Mouse (Mus musculus): Measurements from ENCODE around the gene Cd59a. TPM values are rescaled to one million over a fixed set of nuclear protein-coding genes. Genes with fewer than 3 reads are reported as not detected.

The Cd59a gene
- polyA plus RNA-seq, 1 experiment, result 250 TPM

DNA sequence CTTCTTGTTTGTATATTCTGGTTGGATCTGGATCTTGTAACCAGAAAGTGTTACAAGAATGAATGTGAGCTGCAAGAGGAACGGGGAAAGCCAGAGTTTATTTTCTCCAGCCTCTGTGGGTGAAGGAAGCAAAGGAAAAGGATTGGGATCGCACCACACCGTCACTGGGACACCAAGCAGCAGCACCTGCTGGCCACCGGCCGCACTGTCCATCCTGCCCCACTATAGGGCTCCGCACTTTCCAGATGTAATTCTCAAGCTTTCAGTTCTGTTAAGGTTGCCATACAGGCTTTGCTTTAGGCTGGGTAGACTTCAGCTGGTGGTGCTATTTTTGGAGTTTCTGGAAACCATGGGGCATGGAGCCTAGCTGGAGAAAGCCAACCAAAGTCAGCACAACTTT lies 24.7 kb downstream of the Cd59a start:
- Histone ChIP-seq H3K27ac (replicated peaks; ENCODE audit: low read depth, low read length) (peak overlapping the region; percentile 46), H3K4me1 (ENCODE audit: control insufficient read depth, insufficient read depth, insufficient read length, low read length) (peaks cover 11% of the 10 kb centered on the region), H3K4me3 (ENCODE audit: insufficient read depth, low read depth, low read length) (no peak overlapping the region)

DNA sequence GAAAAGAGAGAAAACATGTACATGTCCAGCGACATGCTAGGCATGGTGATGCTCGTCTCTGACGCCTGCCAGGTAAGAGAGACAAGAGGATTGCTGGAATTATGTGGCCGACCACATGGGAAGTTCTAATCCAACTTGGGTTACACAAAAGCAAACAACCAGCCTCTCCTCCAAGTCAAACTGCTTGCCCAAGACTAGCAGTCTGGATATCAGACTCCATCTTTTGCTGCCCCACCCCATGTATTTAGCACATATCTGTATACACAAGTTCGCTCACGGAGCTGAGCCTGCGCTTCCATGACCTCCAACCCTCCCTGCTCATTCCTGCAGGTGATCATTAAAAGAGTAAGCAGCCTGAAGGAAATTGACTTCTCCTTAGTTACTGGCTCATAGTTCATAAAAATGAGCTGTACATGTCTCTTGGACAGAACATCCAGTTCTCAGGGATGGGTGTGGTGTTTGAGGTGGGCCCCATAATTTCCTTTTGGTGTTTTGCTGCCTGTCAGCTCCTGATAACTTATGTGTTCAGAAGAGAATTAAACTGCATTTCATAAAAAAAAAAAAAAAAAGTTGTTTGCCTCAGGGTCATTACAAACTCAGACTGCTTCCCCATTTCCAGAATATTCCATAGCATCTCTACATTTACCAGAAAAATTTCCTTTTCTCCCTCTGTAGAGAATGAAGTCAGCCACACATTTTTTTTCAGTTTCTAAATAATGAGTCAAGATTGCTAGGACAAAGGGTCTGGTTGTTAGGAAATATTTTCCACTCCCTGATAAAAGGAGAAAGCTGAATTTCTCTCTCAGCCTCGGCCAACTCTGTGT lies 26.3 kb downstream of the Cd59a start:
- Histone ChIP-seq H3K27ac (replicated peaks; ENCODE audit: low read depth, low read length) (peak overlapping the region; percentile 94), H3K4me1 (ENCODE audit: control insufficient read depth, insufficient read depth, insufficient read length, low read length) (peaks cover 11% of the 10 kb centered on the region), H3K4me3 (ENCODE audit: insufficient read depth, low read depth, low read length) (peak overlapping the region; percentile 69)

DNA sequence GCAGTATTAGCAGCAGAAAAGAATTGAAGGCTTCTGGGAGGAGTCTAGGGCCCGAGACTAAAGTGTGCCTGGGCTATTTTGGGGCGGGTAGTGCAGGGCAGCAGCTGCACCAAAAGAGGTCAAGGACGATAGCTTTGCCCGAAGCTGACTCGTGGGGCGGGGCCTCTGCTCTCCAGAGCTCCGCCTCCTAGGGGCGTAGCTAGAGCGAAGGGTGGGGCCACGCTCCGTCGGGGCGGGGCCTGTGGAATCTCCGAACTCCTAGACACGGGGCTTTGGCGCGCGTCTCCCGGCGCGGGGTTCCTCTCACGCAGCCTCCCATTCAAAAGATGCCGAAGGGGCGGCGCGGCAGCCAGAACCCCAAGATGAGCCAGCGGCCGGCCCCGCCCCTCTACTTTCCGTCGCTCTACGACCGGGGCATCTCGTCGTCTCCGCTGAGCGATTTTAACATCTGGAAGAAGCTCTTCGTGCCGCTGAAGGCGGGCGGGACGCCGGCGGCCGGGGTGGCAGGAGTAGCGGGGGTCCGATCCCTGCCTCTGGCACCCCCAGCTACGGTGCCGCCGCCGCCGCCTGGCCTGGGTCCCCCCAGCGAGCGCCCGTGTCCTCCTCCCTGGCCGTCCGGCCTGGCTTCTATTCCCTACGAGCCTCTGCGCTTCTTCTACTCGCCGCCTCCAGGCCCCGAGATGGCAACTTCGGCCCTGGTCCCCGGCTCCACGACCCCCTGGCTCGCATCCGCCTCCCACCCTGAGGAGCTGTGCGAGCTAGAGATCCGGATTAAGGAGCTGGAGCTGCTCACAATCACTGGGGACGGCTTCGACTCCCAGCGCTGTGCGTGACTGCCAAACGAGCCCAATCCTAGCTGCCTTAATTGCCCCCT lies 27.1 kb downstream of the Cd59a start, which contains the start of gene A930018P22Rik:
TSS of gene A930018P22Rik (plus strand) at position 265 of the 874 bp plus-strand sequence.
- Histone ChIP-seq H3K4me3 (ENCODE audit: insufficient read depth, low read depth, low read length) (peak within 1 kb of the TSS; percentile 69), H3K4me1 (ENCODE audit: control insufficient read depth, insufficient read depth, insufficient read length, low read length) (peaks cover 11% of the 10 kb centered on the region), H3K27ac (replicated peaks; ENCODE audit: low read depth, low read length) (peak within 1 kb of the TSS; percentile 94)

DNA sequence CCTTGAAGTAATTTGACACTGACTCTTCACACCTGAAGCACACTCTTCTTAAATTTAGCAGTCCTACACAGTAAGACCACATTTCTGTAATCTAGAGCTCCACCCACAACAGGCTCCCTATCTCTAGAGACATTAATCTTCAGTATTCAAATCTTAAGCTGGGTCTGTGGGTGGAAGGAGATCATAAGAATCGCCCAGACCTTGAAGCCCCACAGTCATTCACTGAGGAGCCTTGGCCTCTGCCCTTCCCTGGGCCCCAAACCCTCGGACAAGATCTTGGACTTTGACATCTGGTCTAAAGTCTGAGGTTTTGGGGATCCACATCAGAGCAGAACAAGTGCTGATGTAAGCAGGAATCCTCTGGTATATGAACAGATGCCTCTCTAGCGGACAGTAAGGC lies 27.9 kb downstream of the Cd59a start:
- H3K4me3 ChIP-seq (ENCODE audit: insufficient read depth, low read depth, low read length), result peak overlapping the region; percentile 69; the same call in 1 of the 2 replicates
- H3K27ac ChIP-seq (replicated peaks; ENCODE audit: low read depth, low read length), result peak overlapping the region; percentile 88
- H3K4me1 ChIP-seq (ENCODE audit: control insufficient read depth, insufficient read depth, insufficient read length, low read length), result peaks cover 11% of the 10 kb centered on the region

DNA sequence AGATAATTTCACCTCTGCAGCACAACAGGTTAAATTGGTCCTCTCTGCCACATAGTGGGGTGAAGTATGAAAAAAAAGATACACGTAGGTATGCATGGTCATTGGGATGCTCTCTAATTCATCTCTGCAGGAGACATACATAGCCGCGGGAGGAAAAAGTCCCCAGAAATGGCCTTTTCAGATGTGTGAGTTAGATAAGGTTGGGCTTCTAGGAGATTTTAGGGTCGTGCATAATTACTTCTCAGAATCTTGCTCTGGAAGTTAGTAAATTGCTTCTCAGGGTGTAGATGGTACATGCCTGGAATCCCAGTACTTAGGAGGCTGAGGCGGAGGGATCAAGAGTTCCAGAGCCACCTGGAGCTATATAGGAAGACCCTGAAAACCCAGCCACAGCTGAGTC lies 28.5 kb downstream of the Cd59a start:
- no peak overlapping the region for H3K4me3 ChIP-seq (ENCODE audit: insufficient read depth, low read depth, low read length)
- H3K27ac ChIP-seq (replicated peaks; ENCODE audit: low read depth, low read length), result no peak overlapping the region
- H3K4me1 ChIP-seq (ENCODE audit: control insufficient read depth, insufficient read depth, insufficient read length, low read length), result peaks cover 11% of the 10 kb centered on the region

DNA sequence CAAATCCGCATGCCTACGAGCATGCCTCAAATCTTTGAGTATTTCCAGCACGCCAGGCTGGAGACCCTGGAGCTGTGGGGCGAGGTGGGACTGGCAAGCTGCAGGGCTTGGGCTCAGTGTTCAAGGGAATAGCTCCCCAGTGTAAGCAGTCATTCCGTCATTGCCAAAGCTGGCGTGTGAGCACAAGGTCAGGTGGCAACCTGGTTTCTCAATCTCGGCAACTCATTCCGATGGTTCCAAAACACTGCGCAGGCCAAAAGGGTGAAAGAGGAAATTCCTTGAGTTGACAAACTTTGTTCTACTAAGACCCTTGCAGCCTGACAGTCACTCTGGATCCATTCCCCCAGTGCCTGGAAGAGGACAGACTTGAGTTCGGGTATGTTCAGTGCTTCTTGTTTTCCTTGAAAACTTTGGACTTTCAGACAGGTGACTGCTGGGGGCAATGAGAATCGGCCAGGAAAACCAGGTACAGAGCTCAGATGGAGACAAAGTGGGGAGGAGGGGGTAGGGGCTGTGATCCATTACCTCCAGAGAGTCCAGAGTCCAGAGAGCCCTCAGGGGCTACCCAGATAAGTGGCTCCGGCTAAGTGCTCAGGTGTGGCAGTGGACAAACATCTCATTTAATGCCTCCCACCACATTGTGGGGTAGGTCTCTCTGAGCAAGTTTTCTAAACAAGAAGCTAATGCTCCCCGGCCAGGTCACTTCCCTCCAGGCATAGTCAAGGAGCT lies 33.4 kb downstream of the Cd59a start:
- peak overlapping the region; percentile 36 for H3K4me3 ChIP-seq (ENCODE audit: insufficient read depth, low read depth, low read length)
- H3K4me1 ChIP-seq (ENCODE audit: control insufficient read depth, insufficient read depth, insufficient read length, low read length), result no peaks in the 10 kb centered on the region; the same call in 1 of the 2 replicates
- peak overlapping the region; percentile 90 for H3K27ac ChIP-seq (replicated peaks; ENCODE audit: low read depth, low read length)

DNA sequence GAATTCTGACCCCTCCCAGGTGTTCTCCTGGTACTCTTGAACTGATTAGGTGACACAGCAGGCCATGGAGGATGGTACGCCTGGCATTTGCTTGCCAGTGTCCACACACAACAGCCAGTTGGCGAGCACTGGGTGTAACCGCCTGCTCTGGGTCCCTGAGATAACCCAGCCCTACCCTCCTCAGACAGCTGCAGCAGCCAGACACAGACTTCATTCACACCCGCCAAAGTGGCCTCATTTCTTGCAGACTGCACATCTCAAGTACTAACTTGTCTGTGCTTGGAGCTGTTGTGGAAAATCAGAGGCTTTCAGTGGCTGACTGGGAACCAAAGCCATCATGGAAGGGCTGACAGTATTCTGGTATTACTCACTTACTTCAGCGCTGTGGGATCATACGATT lies 34.6 kb downstream of the Cd59a start:
- H3K4me1 ChIP-seq (ENCODE audit: control insufficient read depth, insufficient read depth, insufficient read length, low read length), result no peaks in the 10 kb centered on the region
- peak overlapping the region; percentile 90 for H3K27ac ChIP-seq (replicated peaks; ENCODE audit: low read depth, low read length)
- H3K4me3 ChIP-seq (ENCODE audit: insufficient read depth, low read depth, low read length), result peak overlapping the region; percentile 36; the same call in 1 of the 2 replicates

DNA sequence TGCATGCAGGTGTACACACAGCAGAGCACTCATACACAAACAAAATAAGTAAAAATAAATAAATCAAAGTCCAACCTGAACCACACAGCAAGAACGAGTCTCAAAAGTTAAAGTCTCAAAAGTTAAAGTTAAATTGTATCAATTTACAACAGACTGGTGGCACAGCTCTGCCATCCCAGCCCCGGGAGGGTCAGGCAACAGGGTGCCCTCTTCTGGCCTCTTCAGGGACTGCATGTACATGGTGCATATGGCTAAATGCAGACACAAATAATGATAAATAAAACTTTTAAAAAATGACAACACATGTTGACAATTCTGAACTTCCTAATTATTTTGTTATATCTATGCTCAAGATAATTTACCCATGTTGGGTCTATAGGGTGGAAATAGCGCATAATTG lies 35.4 kb downstream of the Cd59a start:
- Histone ChIP-seq H3K4me3 (ENCODE audit: insufficient read depth, low read depth, low read length) (no peak overlapping the region), H3K27ac (replicated peaks; ENCODE audit: low read depth, low read length) (no peak overlapping the region)

DNA sequence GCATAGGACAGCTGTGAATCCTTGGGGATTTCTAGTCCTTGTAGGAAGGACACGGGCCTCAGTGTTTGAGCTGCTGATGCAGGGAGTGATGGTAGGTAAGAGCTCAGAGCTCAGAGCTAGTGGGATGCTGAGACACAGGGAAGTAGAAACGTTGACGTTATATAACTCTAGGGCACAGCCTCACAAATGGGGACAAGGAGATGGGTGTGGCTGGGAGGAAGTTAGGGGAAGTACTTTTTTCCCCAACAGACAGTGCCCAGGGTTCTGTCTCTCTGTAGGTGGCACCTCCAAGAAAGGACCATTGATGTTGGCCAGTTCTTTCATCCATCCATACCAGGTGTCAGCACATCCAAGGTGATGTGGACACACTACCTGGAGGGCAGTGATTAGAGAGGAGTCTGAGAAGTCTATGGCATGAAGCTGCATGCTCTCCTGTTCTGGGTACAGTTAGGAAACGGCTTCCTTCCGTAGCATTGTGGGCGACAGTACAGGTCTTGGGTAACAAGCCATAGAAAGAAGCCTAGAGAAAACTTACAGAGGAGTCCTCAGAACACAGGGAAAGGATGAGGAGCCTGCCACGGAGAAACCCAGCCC lies 36.8 kb downstream of the Cd59a start:
- H3K4me1 ChIP-seq (ENCODE audit: control insufficient read depth, insufficient read depth, insufficient read length, low read length), result no peaks in the 10 kb centered on the region
- H3K4me3 ChIP-seq (ENCODE audit: insufficient read depth, low read depth, low read length), result no peak overlapping the region

More for the DNA sequence above, 35.4 kb downstream of the Cd59a start:
- no peaks in the 10 kb centered on the region for H3K4me1 ChIP-seq (ENCODE audit: control insufficient read depth, insufficient read depth, insufficient read length, low read length)

DNA sequence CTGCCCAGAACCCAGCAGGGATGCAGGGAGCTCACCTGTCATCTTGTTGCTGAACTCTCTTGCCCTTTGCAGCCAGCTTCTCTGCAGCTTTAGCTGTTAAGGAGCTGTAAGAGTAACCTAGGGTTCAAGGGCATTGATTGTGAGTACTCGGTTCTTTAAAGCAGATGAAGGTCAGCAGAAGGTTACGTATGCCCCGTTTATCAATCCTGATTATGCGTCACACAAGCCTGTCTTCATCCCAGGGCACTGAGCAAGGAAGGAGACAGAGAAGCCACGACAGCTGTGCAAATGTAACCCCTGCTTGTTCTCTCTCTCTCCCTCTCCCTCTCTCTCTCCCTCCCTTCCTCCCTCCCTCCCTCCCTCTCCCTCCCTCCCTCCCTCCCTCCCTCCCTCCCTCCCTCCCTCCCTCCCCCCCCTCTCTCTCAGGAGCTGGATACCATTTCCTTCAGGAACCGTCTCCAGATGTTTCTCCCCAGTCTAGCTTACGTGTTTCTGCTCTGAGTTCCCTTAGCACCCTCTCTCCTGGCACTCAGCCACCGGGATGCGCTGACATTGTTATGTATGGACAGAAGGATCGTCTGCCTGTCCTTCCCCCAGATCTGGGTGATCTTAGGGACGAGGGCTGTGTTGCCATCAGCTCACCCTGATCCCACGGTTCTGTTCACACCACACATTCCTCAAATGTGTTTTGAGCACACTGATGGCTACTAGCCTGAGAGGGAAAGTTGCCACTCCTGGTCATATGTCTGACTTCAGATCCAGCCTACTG lies 37.6 kb downstream of the Cd59a start:
- Histone ChIP-seq H3K27ac (replicated peaks; ENCODE audit: low read depth, low read length) (no peak overlapping the region), H3K4me3 (ENCODE audit: insufficient read depth, low read depth, low read length) (no peak overlapping the region), H3K4me1 (ENCODE audit: control insufficient read depth, insufficient read depth, insufficient read length, low read length) (no peaks in the 10 kb centered on the region)

More for the DNA sequence above, 36.8 kb downstream of the Cd59a start:
- H3K27ac ChIP-seq (replicated peaks; ENCODE audit: low read depth, low read length), result no peak overlapping the region

DNA sequence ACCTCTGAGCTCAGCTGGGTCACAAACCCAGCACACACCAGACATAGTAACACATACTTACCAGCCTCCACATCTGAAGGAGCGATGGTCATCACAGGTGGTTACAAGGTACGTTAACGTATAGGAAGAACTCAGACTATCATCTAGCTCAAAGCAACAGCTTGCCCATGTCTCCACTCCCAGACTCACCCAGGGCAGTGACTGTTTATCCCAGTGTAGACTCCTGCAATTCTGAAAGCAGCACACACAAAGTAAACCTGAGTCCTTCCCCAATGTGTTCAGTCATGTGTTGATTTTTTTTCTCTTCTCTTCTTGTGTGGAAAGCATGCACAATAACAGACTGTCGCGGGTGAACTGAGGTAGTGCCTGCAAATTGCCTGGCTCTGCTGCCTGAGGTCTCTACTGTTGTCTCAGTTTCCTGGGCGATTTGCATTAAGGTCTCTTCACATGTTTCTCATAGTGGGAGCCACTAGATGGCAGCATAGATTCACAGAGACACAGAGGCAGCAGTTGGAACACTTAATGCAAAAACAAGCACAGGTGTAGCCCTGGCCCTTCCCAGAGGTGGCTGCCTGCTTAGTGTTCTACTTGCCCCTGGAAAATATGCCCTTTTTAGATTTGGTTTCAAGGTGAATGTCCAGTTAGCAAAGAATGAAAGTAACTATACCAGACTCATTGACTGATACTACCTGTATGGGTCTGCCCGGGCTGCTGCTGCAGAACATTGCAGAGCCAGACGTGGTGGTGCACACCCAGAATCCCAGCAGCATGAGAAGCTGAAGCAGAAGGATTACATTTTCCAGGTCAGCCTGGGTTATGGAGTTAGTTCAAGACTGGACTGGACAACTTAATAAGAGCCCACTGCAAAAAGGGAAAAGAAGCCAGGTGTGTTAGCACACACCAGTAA lies 38.8 kb downstream of the Cd59a start:
- Histone ChIP-seq H3K4me1 (ENCODE audit: control insufficient read depth, insufficient read depth, insufficient read length, low read length) (no peaks in the 10 kb centered on the region), H3K4me3 (ENCODE audit: insufficient read depth, low read depth, low read length) (no peak overlapping the region), H3K27ac (replicated peaks; ENCODE audit: low read depth, low read length) (no peak overlapping the region)

DNA sequence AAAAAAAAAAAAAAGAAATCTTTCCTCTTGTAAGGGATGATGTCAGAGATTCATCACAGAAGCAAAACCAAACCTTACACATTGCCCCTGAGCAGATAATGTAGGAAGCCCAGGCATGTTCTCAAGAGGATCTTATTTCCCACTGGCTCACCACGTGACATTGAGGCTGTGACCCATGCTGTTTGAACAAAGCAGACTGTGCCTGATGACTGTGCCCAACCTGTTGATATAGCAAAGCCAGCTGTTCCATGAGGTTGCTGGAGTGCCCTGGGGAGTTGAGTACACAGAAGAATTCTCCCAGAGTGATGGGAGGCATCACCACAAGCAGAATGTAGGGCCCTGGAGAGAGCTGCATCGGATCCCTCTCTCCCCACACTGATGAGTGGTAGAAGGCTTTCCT lies 40.3 kb downstream of the Cd59a start:
- no peaks in the 10 kb centered on the region for H3K4me1 ChIP-seq (ENCODE audit: control insufficient read depth, insufficient read depth, insufficient read length, low read length)
- H3K4me3 ChIP-seq (ENCODE audit: insufficient read depth, low read depth, low read length), result no peak overlapping the region
- H3K27ac ChIP-seq (replicated peaks; ENCODE audit: low read depth, low read length), result no peak overlapping the region

DNA sequence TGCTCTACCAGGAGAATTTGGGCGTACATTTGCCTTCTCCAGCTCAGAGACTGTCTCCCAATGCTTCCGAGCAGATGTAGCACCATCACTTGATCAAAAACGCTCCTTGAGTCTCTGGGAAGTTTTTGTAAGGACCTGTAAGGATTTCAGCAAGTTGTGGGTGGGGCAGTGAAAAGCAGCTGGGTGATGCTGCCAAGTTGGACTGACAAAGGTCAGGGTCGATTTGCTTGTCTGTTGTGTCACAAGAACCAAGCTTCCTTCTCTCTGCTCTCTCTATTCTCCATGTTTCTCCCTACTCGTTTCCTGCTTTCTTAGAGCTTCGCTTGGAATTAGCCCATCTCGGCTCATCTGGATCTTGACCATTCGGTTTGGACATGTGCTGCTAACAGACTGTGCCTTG lies 46.5 kb downstream of the Cd59a start:
- Histone ChIP-seq H3K4me1 (ENCODE audit: control insufficient read depth, insufficient read depth, insufficient read length, low read length) (0 out of 2 replicates have a peak, but pooled peaks cover 2% of the 10 kb centered on the region), H3K4me3 (ENCODE audit: insufficient read depth, low read depth, low read length) (no peak overlapping the region), H3K27ac (replicated peaks; ENCODE audit: low read depth, low read length) (no peak overlapping the region)

All from brown adipose tissue, adult 24 weeks (tissue).